Mouse (Mus musculus) liver, postnatal 0 days (tissue): ENCODE measurements around the gene Herc4.

Source experiments
- CTCF ChIP-seq: sonication (generic); IDR thresholded peaks from 2 replicates; pipeline ENCODE4 v1.5.1; 2016; ENCODE audit warnings: antibody characterized with exemption, low read depth
- EP300 ChIP-seq: IDR thresholded peaks from 2 replicates; pipeline ENCODE4 v1.6.1; 2016; ENCODE audit warnings: antibody characterized with exemption, low read depth, mild to moderate bottlenecking

DNA sequence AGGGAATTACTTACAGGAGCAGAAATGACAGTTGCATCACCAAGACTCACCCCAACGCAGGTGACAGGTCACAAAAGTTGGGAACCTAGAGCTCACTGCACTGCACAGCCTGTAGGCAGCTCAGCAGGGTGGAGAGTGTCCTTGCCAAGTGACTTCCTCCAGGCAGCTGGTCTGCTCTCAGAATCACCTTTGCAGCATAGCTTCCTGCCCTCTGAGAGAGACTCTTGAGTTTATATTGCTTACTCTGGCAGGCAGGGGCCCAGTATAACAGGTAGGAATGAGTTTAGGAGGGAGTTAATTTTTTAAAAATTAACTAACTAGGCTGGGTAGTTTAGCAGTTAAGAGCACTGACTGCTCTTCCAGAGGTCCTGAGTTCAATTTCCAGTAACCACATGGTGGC lies 70.1 kb downstream of the Herc4 start:
- TF ChIP-seq CTCF, result no peak
- no peak for TF ChIP-seq EP300
